8 mouse cellular contexts compared by ENCODE assay signal in the genomic region with DNA sequence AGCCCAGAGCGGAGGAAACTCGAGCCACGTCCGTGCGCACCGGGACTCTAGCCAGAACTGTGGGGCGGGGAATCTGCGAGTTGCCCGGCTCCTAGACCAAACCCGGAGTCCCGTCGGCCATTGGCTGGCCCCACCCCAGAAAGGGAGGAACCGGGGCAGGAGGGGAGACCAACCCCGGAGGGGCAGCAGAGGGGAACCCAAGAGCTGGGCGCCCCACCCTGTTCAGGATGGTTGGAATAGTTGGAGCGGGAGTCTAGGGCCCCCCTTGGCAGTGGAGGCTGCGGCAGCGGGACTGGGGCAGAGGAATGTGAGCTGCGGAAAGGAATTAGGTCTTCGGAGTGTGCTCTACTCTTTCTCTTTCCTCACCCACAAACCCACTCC. TPM values are rescaled to one million over a fixed set of nuclear protein-coding genes. Genes with fewer than 3 reads are reported as not detected.
A peak's percentile ranks its signal among the peaks of the same experiment; 100 is the strongest.
DNase-seq lines count a peak whose midpoint lies in the region; ATAC-seq and TF ChIP-seq lines count a peak whose summit lies in the region.

Cavin1 (minus strand) TSS at position 331 of the 381 bp plus-strand sequence.

- H3K27me3 ChIP-seq in hindbrain, embryonic 13.5 days, result peaks cover 87% of the 10 kb centered on the region

- WGBS in hindbrain, embryonic 13.5 days, result 3% methylated on average over 20 of the region's 20 CpGs

- H3K4me1 ChIP-seq in hindbrain, embryonic 13.5 days (replicated peaks), result peaks cover 18% of the 10 kb centered on the region

- intact Hi-C loops in gastrocnemius, adult 2 months (cut with DNase I), result no loop called here

- no peak for ATAC-seq in hindbrain, embryonic 13.5 days (ENCODE audit: low FRiP score)
- no peak for ATAC-seq in CD4-positive, CD25-positive, alpha-beta regulatory T cell, adult 4 months

- H3K36me3 ChIP-seq in hindbrain, embryonic 13.5 days, result no peaks in the 10 kb centered on the region

- peak within 1 kb of the TSS; percentile 98 for H3K4me3 ChIP-seq in gastrocnemius, adult 2 months
- peak within 1 kb of the TSS; percentile 40 for H3K4me3 ChIP-seq in hindbrain, embryonic 13.5 days

- TF ChIP-seq CTCF in gastrocnemius, adult 2 months (IDR thresholded peaks at IDR 0.05), result no peak

- H3K27ac ChIP-seq in gastrocnemius, adult 2 months, result peak within 1 kb of the TSS; percentile 99
- no peak within 1 kb of the TSS for H3K27ac ChIP-seq in hindbrain, embryonic 13.5 days

- peak; percentile 97 to 99 for DNase-seq in adrenal gland, adult (ENCODE audit: inconsistent age in 2 of 2, low spot score in 1 of 2)
- peak; percentile 83 to 85 for DNase-seq in cerebellum, postnatal 10 days
- DNase-seq in gastrocnemius, adult 2 months, result peak; percentile 100
- DNase-seq in left cerebral cortex, adult 8-10 months (ENCODE audit: low spot score in 2 of 2), result peak in 1 of 2 experiments; percentile 31
- peak; percentile 97 to 99 for DNase-seq in lung, postnatal 4 days
- peak; percentile 63 for DNase-seq in right cerebral cortex, postnatal 4 days

- H3K9ac ChIP-seq in hindbrain, embryonic 13.5 days, result peak within 1 kb of the TSS; percentile 53

- H3K9me3 ChIP-seq in hindbrain, embryonic 13.5 days, result no peaks in the 10 kb centered on the region

- peak within 1 kb of the TSS; percentile 53 for H3K4me2 ChIP-seq in hindbrain, embryonic 13.5 days

RNA-seq across cellular contexts. Expression of gene Cavin1, which starts in this region (rescaled TPM):
- total RNA-seq in gastrocnemius, adult 2 months (2021), result 100 to 1,000 TPM; 133 to 149 TPM
- 42.0 and 43.9 TPM in 2 replicates for polyA plus RNA-seq in hindbrain, embryonic 13.5 days (2015; fragmentation: Nextera tagmentation; extraction: Ambion mirVana)
- total RNA-seq in left cerebral cortex, adult 8-10 months (2022), result 10 to 100 TPM; 18.7 to 20.9 (median 20.8) TPM
- 1 to 10 TPM; 1.8 to 3.1 TPM for polyA plus RNA-seq in CD4-positive, CD25-positive, alpha-beta regulatory T cell, adult 4 months (2017; shearing (Covaris generic))

Comparison
In these comparisons a context has a peak if more than half of its experiments do, and no peak if none do; other contexts are left out.
1. RNA of gene Cavin1 (total RNA-seq): 133 to 149 TPM in gastrocnemius, adult 2 months; 18.7 to 20.9 TPM in left cerebral cortex, adult 8-10 months; every median in the first group is over 4 times any median in the second.
2. RNA of gene Cavin1 (polyA plus RNA-seq): 42.0 to 43.9 TPM in hindbrain, embryonic 13.5 days; 1.8 to 3.1 TPM in CD4-positive, CD25-positive, alpha-beta regulatory T cell, adult 4 months; every median in the first group is over 10 times any median in the second.